Mouse (Mus musculus): ENCODE measurements around the gene Mfrp. TPM values are rescaled to one million over a fixed set of nuclear protein-coding genes. Genes with fewer than 3 reads are reported as not detected.
A peak's percentile ranks its signal among the peaks of the same experiment; 100 is the strongest.

Gene Mfrp
- polyA plus RNA-seq, 1 experiment from 2014 or later = not detected

GRCm38 (mm10) chr9:44129633-44130032 is 28.1 kb downstream of the Mfrp start:
- Histone ChIP-seq H3K4me1 (ENCODE audit: control insufficient read depth, insufficient read depth, low read length) (peaks cover 24% of the 10 kb centered on the region), H3K9ac (ENCODE audit: low read length) (peak overlapping the region; percentile 51), H3K4me2 (ENCODE audit: low read length) (peak overlapping the region; percentile 57), H3K9me3 (replicated peaks; ENCODE audit: control insufficient read depth, low read length) (no peaks in the 10 kb centered on the region), H3K36me3 (ENCODE audit: control insufficient read depth, insufficient read depth, low read length) (no peaks in the 10 kb centered on the region), H3K27ac (ENCODE audit: low read depth, low read length) (no peak overlapping the region), H3K4me3 (ENCODE audit: low read depth, low read length) (peak overlapping the region; percentile 18), H3K27me3 (replicated peaks; ENCODE audit: control insufficient read depth, insufficient read depth, low read length) (0 out of 2 replicates have a peak, but pooled peaks cover 4% of the 10 kb centered on the region)
- WGBS = 13% methylated on average over 9 of the region's 9 CpGs
- ATAC-seq (no peak), DNase-seq (ENCODE audit: low spot score) (no peak)

GRCm38 (mm10) chr9:44130034-44130433 is 28.5 kb downstream of the Mfrp start:
- ATAC-seq (peak; percentile 15; the same call in 1 of the 2 replicates), DNase-seq (ENCODE audit: low spot score) (peak; percentile 58)
- Histone ChIP-seq H3K27me3 (replicated peaks; ENCODE audit: control insufficient read depth, insufficient read depth, low read length) (0 out of 2 replicates have a peak, but pooled peaks cover 4% of the 10 kb centered on the region), H3K4me1 (ENCODE audit: control insufficient read depth, insufficient read depth, low read length) (peaks cover 28% of the 10 kb centered on the region), H3K9me3 (replicated peaks; ENCODE audit: control insufficient read depth, low read length) (no peaks in the 10 kb centered on the region), H3K36me3 (ENCODE audit: control insufficient read depth, insufficient read depth, low read length) (no peaks in the 10 kb centered on the region), H3K9ac (ENCODE audit: low read length) (peak overlapping the region; percentile 51), H3K4me2 (ENCODE audit: low read length) (peak overlapping the region; percentile 57), H3K4me3 (ENCODE audit: low read depth, low read length) (peak overlapping the region; percentile 18), H3K27ac (ENCODE audit: low read depth, low read length) (peak overlapping the region; percentile 40; the same call in 1 of the 2 replicates)
- WGBS = under 1% methylated on average over 27 of the region's 27 CpGs

DNA sequence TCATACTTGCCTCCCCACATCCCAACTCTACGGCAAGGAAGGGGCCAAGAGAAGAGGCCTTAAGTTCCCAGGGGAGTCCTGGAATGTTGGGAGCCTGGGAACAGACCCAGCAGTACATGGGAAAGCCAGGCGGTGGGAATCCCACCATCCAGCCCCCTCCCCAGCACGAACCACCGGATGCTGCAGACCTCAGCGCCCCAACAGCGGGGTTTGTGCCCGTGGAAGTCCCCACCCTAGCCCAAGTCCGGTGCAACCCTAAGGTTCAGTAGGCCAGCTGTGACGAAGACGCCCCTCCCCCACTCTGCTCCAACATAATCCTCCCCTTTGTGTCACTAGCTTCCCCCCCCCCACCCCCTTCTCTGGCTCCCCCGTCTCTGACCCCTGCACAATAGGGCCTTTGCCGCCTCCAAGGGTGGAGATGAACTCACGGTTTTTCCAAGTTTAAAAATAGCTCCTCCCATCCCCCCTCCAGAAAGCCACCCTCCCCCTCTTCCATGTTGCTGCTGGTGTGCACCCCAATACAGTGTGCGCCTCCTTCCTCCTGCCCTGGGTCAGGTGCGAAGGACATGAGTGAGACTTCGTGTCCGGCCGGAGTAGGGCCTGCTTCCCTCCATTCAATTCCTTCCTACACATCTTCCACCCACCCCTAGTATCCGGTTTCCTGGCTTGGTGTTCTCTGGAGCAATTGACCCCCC is 29.2 kb downstream of the Mfrp start:
- ATAC-seq (no peak), DNase-seq (ENCODE audit: low spot score) (no peak)
- Histone ChIP-seq H3K9ac (ENCODE audit: low read length) (peak overlapping the region; percentile 51; the same call in 1 of the 2 replicates), H3K4me2 (ENCODE audit: low read length) (peak overlapping the region; percentile 57), H3K4me3 (ENCODE audit: low read depth, low read length) (no peak overlapping the region), H3K36me3 (ENCODE audit: control insufficient read depth, insufficient read depth, low read length) (no peaks in the 10 kb centered on the region), H3K4me1 (ENCODE audit: control insufficient read depth, insufficient read depth, low read length) (peaks cover 33% of the 10 kb centered on the region), H3K9me3 (replicated peaks; ENCODE audit: control insufficient read depth, low read length) (no peaks in the 10 kb centered on the region), H3K27ac (ENCODE audit: low read depth, low read length) (peak overlapping the region; percentile 40; the same call in 1 of the 2 replicates), H3K27me3 (replicated peaks; ENCODE audit: control insufficient read depth, insufficient read depth, low read length) (peaks cover 11% of the 10 kb centered on the region; the same call in 1 of the 2 replicates)
- WGBS = 17% methylated on average over 19 of the region's 19 CpGs

DNA sequence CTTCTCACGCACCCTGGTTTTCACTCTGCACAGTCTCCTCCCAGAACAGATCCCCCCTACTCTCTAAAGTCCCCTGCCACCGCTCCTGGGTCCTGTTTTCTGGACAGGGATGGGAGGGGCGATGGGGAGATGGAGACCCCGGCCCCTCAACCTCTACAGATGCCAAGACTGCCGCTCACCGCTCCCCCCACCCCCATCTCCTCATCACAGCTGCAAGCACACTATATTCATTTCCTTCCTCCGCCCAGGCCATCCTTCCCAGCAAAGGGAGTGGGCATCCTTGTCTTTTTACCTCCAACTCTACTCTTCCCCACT is 29.7 kb downstream of the Mfrp start:
- Histone ChIP-seq H3K27me3 (replicated peaks; ENCODE audit: control insufficient read depth, insufficient read depth, low read length) (peaks cover 14% of the 10 kb centered on the region; the same call in 1 of the 2 replicates), H3K4me2 (ENCODE audit: low read length) (no peak overlapping the region), H3K4me1 (ENCODE audit: control insufficient read depth, insufficient read depth, low read length) (peaks cover 36% of the 10 kb centered on the region), H3K9me3 (replicated peaks; ENCODE audit: control insufficient read depth, low read length) (no peaks in the 10 kb centered on the region), H3K27ac (ENCODE audit: low read depth, low read length) (no peak overlapping the region), H3K4me3 (ENCODE audit: low read depth, low read length) (no peak overlapping the region), H3K9ac (ENCODE audit: low read length) (no peak overlapping the region), H3K36me3 (ENCODE audit: control insufficient read depth, insufficient read depth, low read length) (no peaks in the 10 kb centered on the region)
- no peak for DNase-seq (ENCODE audit: low spot score)
- WGBS = 37% methylated on average over 7 of the region's 7 CpGs
- ATAC-seq = no peak

GRCm38 (mm10) chr9:44132200-44132599 is 30.7 kb downstream of the Mfrp start:
- Histone ChIP-seq H3K4me1 (ENCODE audit: control insufficient read depth, insufficient read depth, low read length) (peaks cover 34% of the 10 kb centered on the region), H3K36me3 (ENCODE audit: control insufficient read depth, insufficient read depth, low read length) (no peaks in the 10 kb centered on the region), H3K9me3 (replicated peaks; ENCODE audit: control insufficient read depth, low read length) (no peaks in the 10 kb centered on the region), H3K4me2 (ENCODE audit: low read length) (no peak overlapping the region), H3K9ac (ENCODE audit: low read length) (no peak overlapping the region), H3K4me3 (ENCODE audit: low read depth, low read length) (no peak overlapping the region), H3K27ac (ENCODE audit: low read depth, low read length) (no peak overlapping the region), H3K27me3 (replicated peaks; ENCODE audit: control insufficient read depth, insufficient read depth, low read length) (peaks cover 14% of the 10 kb centered on the region; the same call in 1 of the 2 replicates)
- ATAC-seq = no peak
- no peak for DNase-seq (ENCODE audit: low spot score)
- WGBS = 66% methylated on average over 5 of the region's 5 CpGs

GRCm38 (mm10) chr9:44133287-44133686 is 31.8 kb downstream of the Mfrp start:
- H3K9ac ChIP-seq (ENCODE audit: low read length) = no peak overlapping the region; the same call in 1 of the 2 replicates
- no peaks in the 10 kb centered on the region for H3K36me3 ChIP-seq (ENCODE audit: control insufficient read depth, insufficient read depth, low read length)
- peak overlapping the region; percentile 88 for H3K4me2 ChIP-seq (ENCODE audit: low read length)
- H3K9me3 ChIP-seq (replicated peaks; ENCODE audit: control insufficient read depth, low read length) = no peaks in the 10 kb centered on the region
- DNase-seq (ENCODE audit: low spot score) = no peak
- H3K27ac ChIP-seq (ENCODE audit: low read depth, low read length) = no peak overlapping the region
- no peak for ATAC-seq
- WGBS = 14% methylated on average over 2 of the region's 2 CpGs
- H3K27me3 ChIP-seq (replicated peaks; ENCODE audit: control insufficient read depth, insufficient read depth, low read length) = peaks cover 14% of the 10 kb centered on the region; the same call in 1 of the 2 replicates
- H3K4me1 ChIP-seq (ENCODE audit: control insufficient read depth, insufficient read depth, low read length) = peaks cover 34% of the 10 kb centered on the region
- no peak overlapping the region for H3K4me3 ChIP-seq (ENCODE audit: low read depth, low read length)

- Histone ChIP-seq H3K27ac (ENCODE audit: low read depth, low read length) (peak within 1 kb of the TSS; percentile 60; the same call in 1 of the 2 replicates), H3K36me3 (ENCODE audit: control insufficient read depth, insufficient read depth, low read length) (0 out of 2 replicates have a peak, but pooled peaks cover under 1% of the 10 kb centered on the region), H3K27me3 (replicated peaks; ENCODE audit: control insufficient read depth, insufficient read depth, low read length) (peaks cover 14% of the 10 kb centered on the region; the same call in 1 of the 2 replicates), H3K9ac (ENCODE audit: low read length) (peak within 1 kb of the TSS; percentile 65), H3K9me3 (replicated peaks; ENCODE audit: control insufficient read depth, low read length) (no peaks in the 10 kb centered on the region), H3K4me2 (ENCODE audit: low read length) (peak within 1 kb of the TSS; percentile 88), H3K4me3 (ENCODE audit: low read depth, low read length) (peak within 1 kb of the TSS; percentile 45), H3K4me1 (ENCODE audit: control insufficient read depth, insufficient read depth, low read length) (peaks cover 34% of the 10 kb centered on the region)
- under 1% methylated on average over 40 of the region's 55 CpGs for WGBS
- DNase-seq (ENCODE audit: low spot score) (peak; percentile 70), ATAC-seq (peak; percentile 56)
Measured at GRCm38 (mm10) chr9:44134101-44134850, 32.7 kb downstream of the Mfrp start, which contains the start of gene Mcam. Gene Mcam (plus strand): TSS chr9:44134469.

- Histone ChIP-seq H3K9me3 (replicated peaks; ENCODE audit: control insufficient read depth, low read length) (no peaks in the 10 kb centered on the region), H3K4me1 (ENCODE audit: control insufficient read depth, insufficient read depth, low read length) (peaks cover 31% of the 10 kb centered on the region), H3K4me2 (ENCODE audit: low read length) (peak overlapping the region; percentile 88), H3K36me3 (ENCODE audit: control insufficient read depth, insufficient read depth, low read length) (0 out of 2 replicates have a peak, but pooled peaks cover 6% of the 10 kb centered on the region), H3K27me3 (replicated peaks; ENCODE audit: control insufficient read depth, insufficient read depth, low read length) (peaks cover 14% of the 10 kb centered on the region; the same call in 1 of the 2 replicates), H3K9ac (ENCODE audit: low read length) (peak overlapping the region; percentile 65), H3K27ac (ENCODE audit: low read depth, low read length) (peak overlapping the region; percentile 36; the same call in 1 of the 2 replicates), H3K4me3 (ENCODE audit: low read depth, low read length) (peak overlapping the region; percentile 45)
- peak; percentile 45 for ATAC-seq
- peak; percentile 69 for DNase-seq (ENCODE audit: low spot score)
- WGBS = 2% methylated on average over 49 of the region's 49 CpGs
Measured at GRCm38 (mm10) chr9:44134851-44135730, 33.6 kb downstream of the Mfrp start.

Data from forebrain, embryonic 14.5 days (tissue).